Mouse (Mus musculus): ENCODE measurements around the gene Calr. TPM values are rescaled to one million over a fixed set of nuclear protein-coding genes. Genes with fewer than 3 reads are reported as not detected.

Gene Calr
- polyA plus RNA-seq (2015; fragmentation: Nextera tagmentation; extraction: Ambion mirVana) = 471 and 504 TPM in 2 replicates

DNA sequence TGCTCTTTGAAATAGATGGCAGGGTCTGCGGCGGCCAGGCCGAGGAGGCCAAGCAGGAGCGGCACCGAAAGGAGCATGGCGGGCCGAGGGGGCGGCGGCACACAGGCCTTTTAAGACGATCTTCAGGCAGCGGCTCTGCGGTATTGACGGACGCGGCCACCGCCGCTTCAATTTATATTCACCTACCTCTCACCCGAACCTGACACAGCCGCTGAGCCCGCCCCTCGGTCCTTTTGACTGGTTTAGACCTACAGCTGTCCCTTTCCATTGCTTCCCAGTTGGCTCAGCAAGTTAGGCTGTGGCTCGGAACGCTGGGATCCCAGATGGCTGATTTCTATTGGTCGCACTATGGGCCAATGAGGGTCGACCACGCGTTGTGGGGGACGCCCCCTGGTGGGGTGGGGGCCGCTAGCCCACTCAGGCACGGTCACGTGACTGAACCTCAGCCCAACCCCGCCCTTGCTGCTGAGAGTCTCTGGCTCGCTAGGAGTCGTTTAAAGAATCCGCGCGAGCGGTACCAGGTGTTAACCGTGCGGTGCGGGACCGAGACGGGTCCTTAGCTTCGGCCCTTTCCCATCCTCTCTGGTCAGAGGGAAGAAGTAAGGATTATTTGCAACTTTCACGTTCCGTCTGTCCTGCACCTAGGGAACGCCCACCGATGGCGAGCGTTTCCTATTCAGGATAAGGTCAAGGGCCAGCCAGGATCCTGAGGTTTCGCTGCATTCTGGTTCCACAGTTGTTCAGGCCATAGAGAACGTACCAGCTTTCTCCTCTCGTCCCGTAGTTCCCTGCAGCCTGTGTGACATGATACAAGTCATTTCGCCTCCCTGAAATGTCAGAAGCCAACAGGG lies at the start of gene Calr:
Gene Calr, minus strand, starts transcription at position 213 of the 851 bp plus-strand sequence.
- WGBS (ENCODE audit: insufficient replicate concordance) = under 1% methylated on average over 55 of the region's 55 CpGs
- Histone ChIP-seq H3K9me3 (replicated peaks) (no peaks in the 10 kb centered on the region), H3K4me3 (replicated peaks) (peak within 1 kb of the TSS; percentile 93), H3K4me2 (peak within 1 kb of the TSS; percentile 81), H3K4me1 (replicated peaks) (peaks cover 55% of the 10 kb centered on the region), H3K9ac (peak within 1 kb of the TSS; percentile 95), H3K27ac (replicated peaks) (peak within 1 kb of the TSS; percentile 92), H3K36me3 (replicated peaks) (peaks cover 39% of the 10 kb centered on the region), H3K27me3 (no peaks in the 10 kb centered on the region)
- ATAC-seq (ENCODE audit: insufficient read depth) = peak; percentile 99

DNA sequence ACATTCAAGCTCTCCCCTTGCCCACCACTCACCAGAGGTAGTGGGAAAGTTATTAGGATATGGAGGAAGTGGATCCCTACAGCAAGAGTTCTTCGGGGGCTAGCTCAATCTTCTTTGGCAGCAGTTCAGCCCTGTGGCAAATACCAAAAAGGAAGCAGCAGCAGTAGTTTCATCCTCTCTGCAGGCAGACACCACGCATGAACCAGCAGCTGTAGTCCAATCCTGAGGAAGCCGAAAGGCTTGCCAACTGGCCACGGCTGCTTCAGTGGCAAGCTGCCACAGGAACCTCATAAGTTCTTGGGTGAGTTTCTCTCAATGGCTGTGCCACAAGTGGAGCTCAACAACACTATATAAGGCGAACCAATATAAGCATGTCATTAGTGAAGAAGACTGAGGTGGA lies 49.2 kb upstream of the Calr start:
- no peak for ATAC-seq (ENCODE audit: insufficient read depth)
- Histone ChIP-seq H3K27ac (replicated peaks) (no peak overlapping the region), H3K27me3 (no peaks in the 10 kb centered on the region), H3K4me1 (replicated peaks) (peaks cover 74% of the 10 kb centered on the region), H3K9ac (no peak overlapping the region), H3K9me3 (replicated peaks) (no peaks in the 10 kb centered on the region), H3K4me3 (replicated peaks) (no peak overlapping the region), H3K36me3 (replicated peaks) (peaks cover 10% of the 10 kb centered on the region), H3K4me2 (no peak overlapping the region)
- WGBS (ENCODE audit: insufficient replicate concordance) = 81% methylated on average over 5 of the region's 5 CpGs

DNA sequence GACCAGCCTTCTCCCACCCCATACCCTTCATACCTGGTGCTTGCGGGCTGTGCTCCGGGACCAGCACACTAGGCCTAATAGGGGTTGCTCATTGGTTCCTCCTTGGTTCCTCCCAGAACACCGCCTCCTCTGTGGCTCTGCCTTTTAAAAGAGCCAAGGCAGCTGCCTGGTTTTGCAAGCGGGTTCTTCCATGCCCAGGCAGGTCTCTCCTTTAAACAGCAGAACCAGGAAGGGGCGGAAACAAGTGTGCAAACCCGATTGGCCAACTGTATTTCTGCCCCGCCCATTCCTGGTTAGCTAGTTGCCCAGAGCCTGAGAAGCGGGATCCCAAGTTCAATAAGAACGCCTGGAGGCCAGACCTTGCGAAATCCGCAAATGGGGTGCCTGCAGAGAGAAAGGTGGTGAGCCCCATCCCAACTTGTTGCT lies 47.0 kb upstream of the Calr start, which contains the start of gene Gcdh:
Gene Gcdh, minus strand, starts transcription at position 213 of the 426 bp plus-strand sequence.
- H3K36me3 ChIP-seq (replicated peaks) = peaks cover 26% of the 10 kb centered on the region
- H3K4me1 ChIP-seq (replicated peaks) = peaks cover 51% of the 10 kb centered on the region
- H3K27me3 ChIP-seq = no peaks in the 10 kb centered on the region
- H3K9me3 ChIP-seq (replicated peaks) = no peaks in the 10 kb centered on the region
- H3K9ac ChIP-seq = peak within 1 kb of the TSS; percentile 85
- peak within 1 kb of the TSS; percentile 95 for H3K4me2 ChIP-seq
- H3K4me3 ChIP-seq (replicated peaks) = peak within 1 kb of the TSS; percentile 85
- peak within 1 kb of the TSS; percentile 89 for H3K27ac ChIP-seq (replicated peaks)
- under 1% methylated on average over 11 of the region's 11 CpGs for WGBS (ENCODE audit: insufficient replicate concordance)
- ATAC-seq (ENCODE audit: insufficient read depth) = peak; percentile 97

DNA sequence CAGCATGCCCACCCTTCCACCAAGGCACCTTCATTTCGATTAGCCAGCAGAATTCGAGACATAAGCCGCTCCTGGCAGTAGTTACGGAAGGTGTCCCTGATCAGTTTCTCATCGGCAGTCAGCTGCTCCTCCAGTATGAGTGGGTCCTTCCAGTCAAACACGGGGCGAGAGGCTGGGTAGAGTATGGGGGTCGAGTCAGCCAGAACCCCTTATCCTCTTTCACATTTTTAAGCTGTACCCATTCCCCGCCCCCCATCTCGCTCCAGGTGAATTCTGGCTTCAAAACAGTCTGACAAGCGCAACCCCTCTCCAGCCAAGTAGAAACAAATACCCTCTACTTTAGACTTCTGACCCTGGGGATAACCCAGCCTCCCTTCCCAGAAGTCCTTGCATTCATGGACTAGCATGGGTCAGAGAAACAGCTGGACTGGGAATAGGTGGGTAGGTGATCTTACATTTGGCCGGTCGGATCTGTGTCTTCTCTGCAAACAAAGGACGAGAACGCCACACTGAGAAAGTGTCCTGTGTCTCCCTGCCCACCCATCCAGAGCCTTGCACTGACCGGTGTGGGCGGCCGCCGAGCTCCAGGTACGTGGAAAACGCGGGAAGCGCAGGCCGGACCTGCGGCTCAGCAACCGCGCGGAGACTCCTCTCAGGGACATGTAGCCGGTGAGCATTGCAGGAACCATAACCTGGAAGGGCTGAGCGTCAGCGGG lies 46.4 kb upstream of the Calr start:
- H3K9ac ChIP-seq = peak overlapping the region; percentile 85
- peak overlapping the region; percentile 89 for H3K27ac ChIP-seq (replicated peaks)
- no peaks in the 10 kb centered on the region for H3K9me3 ChIP-seq (replicated peaks)
- H3K4me1 ChIP-seq (replicated peaks) = peaks cover 47% of the 10 kb centered on the region
- no peaks in the 10 kb centered on the region for H3K27me3 ChIP-seq
- WGBS (ENCODE audit: insufficient replicate concordance) = 13% methylated on average over 31 of the region's 31 CpGs
- peak overlapping the region; percentile 85 for H3K4me3 ChIP-seq (replicated peaks)
- H3K36me3 ChIP-seq (replicated peaks) = peaks cover 32% of the 10 kb centered on the region
- ATAC-seq (ENCODE audit: insufficient read depth) = peak; percentile 41
- peak overlapping the region; percentile 95 for H3K4me2 ChIP-seq

DNA sequence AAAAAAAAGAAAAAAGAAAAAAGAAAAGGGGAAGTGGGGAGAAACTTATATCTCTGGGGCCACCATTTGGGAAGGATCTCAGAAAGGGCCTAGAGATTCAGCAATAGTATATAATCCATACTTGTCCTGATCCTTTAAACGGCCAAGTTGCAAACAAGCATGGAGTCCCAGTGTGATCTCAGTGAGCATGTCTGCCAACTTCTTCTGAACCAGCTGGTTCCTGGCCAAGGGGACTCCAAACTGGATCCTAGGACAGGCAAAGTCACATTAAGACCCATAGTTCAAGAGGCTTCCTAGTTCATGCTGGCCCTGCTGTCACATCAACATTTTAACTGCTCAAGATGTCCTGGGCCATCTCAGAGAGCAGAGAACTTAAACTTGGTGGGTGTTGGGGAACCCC lies 42.4 kb upstream of the Calr start:
- peaks cover 70% of the 10 kb centered on the region for H3K36me3 ChIP-seq (replicated peaks)
- H3K4me1 ChIP-seq (replicated peaks) = peaks cover 41% of the 10 kb centered on the region
- WGBS (ENCODE audit: insufficient replicate concordance) = 82% methylated on average over 1 of the region's 1 CpGs
- H3K9ac ChIP-seq = no peak overlapping the region
- no peak overlapping the region for H3K4me2 ChIP-seq
- ATAC-seq (ENCODE audit: insufficient read depth) = no peak
- H3K27ac ChIP-seq (replicated peaks) = peak overlapping the region; percentile 35; the same call in 1 of the 2 replicates
- H3K27me3 ChIP-seq = no peaks in the 10 kb centered on the region
- no peaks in the 10 kb centered on the region for H3K9me3 ChIP-seq (replicated peaks)
- no peak overlapping the region for H3K4me3 ChIP-seq (replicated peaks)

DNA sequence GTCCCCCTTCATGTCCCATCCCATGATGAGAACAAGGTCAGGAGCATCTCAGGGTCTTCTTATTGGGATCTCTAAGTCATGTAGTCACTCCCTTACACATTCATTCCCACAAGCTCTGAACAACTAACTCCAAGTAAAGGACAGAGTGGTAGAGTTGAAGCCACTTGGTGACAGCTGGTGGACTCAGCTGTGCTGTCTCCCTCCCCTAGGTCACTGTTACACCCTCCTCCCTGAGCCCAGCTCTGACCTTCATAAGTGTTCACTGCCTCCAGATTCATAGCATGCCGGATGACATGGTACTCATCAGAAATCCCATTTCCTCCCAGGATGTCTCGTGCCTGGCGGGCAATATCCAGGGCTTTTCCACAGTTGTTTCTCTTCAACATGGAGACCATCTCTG lies 41.5 kb upstream of the Calr start:
- Histone ChIP-seq H3K4me2 (no peak overlapping the region), H3K9ac (no peak overlapping the region), H3K4me3 (replicated peaks) (no peak overlapping the region), H3K27me3 (no peaks in the 10 kb centered on the region), H3K36me3 (replicated peaks) (peaks cover 72% of the 10 kb centered on the region), H3K9me3 (replicated peaks) (no peaks in the 10 kb centered on the region), H3K4me1 (replicated peaks) (peaks cover 34% of the 10 kb centered on the region), H3K27ac (replicated peaks) (no peak overlapping the region)
- WGBS (ENCODE audit: insufficient replicate concordance) = 79% methylated on average over 3 of the region's 3 CpGs
- ATAC-seq (ENCODE audit: insufficient read depth) = no peak

DNA sequence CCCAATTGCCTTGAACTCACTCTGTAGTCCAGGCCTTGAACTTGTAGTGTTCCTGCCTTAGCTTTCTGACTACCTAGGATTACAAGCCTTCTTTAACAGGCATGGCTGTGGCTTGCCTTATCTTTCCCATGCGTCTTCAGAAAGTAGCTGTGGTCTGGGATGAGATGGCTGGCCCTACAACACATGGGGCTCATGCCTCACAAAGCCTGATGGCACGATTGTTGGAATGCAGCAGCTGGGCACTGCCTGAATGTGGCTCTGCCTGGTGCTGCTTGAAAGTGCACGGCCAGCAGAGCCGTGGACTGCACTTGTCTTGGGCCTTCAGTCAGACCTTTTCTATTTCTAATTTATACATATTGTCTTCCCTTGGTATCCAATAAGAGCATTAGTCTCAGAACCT lies 38.0 kb upstream of the Calr start:
- H3K36me3 ChIP-seq (replicated peaks) = peaks cover 56% of the 10 kb centered on the region
- WGBS (ENCODE audit: insufficient replicate concordance) = 47% methylated on average over 4 of the region's 4 CpGs
- H3K4me2 ChIP-seq = no peak overlapping the region
- no peaks in the 10 kb centered on the region for H3K27me3 ChIP-seq
- no peaks in the 10 kb centered on the region for H3K9me3 ChIP-seq (replicated peaks)
- peaks cover 14% of the 10 kb centered on the region for H3K4me1 ChIP-seq (replicated peaks)
- H3K4me3 ChIP-seq (replicated peaks) = no peak overlapping the region
- no peak for ATAC-seq (ENCODE audit: insufficient read depth)
- H3K9ac ChIP-seq = no peak overlapping the region
- H3K27ac ChIP-seq (replicated peaks) = no peak overlapping the region; the same call in 1 of the 2 replicates

DNA sequence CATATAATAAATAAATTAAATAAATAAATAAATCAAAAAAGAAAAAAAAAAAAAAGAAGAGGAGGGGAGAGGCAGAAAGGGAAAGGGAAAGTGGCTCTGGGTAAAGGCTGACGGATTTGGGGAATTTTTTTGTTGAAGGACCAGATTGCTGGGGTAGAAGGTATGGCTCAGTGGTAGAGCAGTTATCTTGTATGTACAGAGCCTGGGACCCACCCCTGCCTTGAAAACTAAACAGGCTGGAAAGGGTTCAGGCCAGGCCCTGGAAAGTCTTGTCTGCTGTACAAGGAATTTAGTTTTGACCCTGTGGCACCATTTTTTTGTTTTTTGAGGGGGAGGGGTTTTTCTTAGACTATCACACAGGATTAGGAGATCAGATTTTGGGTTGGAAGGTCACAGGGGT lies 32.2 kb upstream of the Calr start:
- H3K9ac ChIP-seq = no peak overlapping the region
- peaks cover 30% of the 10 kb centered on the region for H3K4me1 ChIP-seq (replicated peaks)
- no peak overlapping the region for H3K4me2 ChIP-seq
- no peaks in the 10 kb centered on the region for H3K9me3 ChIP-seq (replicated peaks)
- ATAC-seq (ENCODE audit: insufficient read depth) = peak; percentile 69
- 55% methylated on average over 1 of the region's 1 CpGs for WGBS (ENCODE audit: insufficient replicate concordance)
- peaks cover 17% of the 10 kb centered on the region; the same call in 1 of the 2 replicates for H3K36me3 ChIP-seq (replicated peaks)
- no peaks in the 10 kb centered on the region for H3K27me3 ChIP-seq
- 0 out of 2 replicates have a peak overlapping the region, but pooled peaks have one; percentile 25 for H3K27ac ChIP-seq (replicated peaks)
- H3K4me3 ChIP-seq (replicated peaks) = no peak overlapping the region

DNA sequence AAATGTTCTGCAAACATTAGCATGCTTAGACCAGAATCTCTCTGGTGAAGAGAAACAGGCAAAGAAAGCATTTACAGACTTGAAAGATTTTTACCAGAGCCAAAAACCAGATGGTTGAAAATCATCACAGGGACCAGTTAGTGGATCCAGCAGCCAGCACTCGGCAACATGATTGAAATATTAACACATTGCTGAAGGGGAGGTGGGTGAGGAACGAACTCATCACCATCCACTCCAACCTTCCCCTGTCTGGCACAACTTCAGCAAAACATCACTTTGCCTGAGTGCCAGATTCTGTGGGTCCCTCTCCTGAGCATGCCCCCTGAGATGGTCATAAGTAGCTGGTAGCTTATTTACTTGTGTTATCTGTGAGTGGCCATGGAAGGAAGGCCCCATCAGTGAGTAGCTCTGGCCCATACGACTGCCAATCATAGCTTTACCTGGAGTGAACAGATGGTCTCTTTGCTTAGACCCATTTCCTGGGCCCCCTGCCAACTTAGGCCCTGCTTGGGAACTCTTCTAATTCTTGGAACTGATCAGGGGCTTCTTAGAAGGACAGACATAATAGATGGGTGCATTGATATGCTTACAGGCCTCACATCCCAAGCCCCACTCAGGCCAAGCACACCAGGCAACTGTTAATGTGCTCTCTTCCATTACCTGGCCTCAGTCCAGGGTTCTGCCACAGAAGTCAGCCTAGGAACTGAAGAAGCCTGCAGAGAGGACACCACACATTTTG lies 30.7 kb upstream of the Calr start:
- no peak overlapping the region for H3K4me2 ChIP-seq
- H3K9ac ChIP-seq = no peak overlapping the region
- WGBS (ENCODE audit: insufficient replicate concordance) = 74% methylated on average over 3 of the region's 3 CpGs
- no peak for ATAC-seq (ENCODE audit: insufficient read depth)
- no peak overlapping the region; the same call in 1 of the 2 replicates for H3K27ac ChIP-seq (replicated peaks)
- no peaks in the 10 kb centered on the region for H3K27me3 ChIP-seq
- H3K4me1 ChIP-seq (replicated peaks) = peaks cover 45% of the 10 kb centered on the region
- no peak overlapping the region for H3K4me3 ChIP-seq (replicated peaks)
- H3K36me3 ChIP-seq (replicated peaks) = peaks cover 17% of the 10 kb centered on the region; the same call in 1 of the 2 replicates
- no peaks in the 10 kb centered on the region for H3K9me3 ChIP-seq (replicated peaks)

DNA sequence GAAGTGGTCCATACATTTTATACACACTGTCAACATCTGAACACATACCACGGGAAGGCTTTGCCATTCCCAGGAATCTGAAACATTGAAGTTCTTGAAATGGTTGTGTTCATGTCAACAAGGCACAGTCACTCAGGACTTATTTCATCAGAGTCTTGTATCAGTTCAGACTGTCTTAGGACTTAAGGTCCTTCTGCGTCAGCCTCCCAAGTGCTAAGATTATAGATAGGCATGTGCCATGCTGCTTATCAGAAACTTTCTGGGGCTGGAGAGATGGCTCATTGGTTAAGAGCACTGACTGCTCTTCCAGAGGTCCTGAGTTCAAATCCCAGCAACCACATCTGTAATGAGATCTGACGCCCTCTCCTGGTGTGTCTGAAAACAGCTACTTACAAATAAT lies 27.6 kb upstream of the Calr start:
- 50% methylated on average over 3 of the region's 3 CpGs for WGBS (ENCODE audit: insufficient replicate concordance)
- peaks cover 18% of the 10 kb centered on the region for H3K36me3 ChIP-seq (replicated peaks)
- H3K4me2 ChIP-seq = no peak overlapping the region
- no peak overlapping the region for H3K4me3 ChIP-seq (replicated peaks)
- peak overlapping the region; percentile 63 for H3K27ac ChIP-seq (replicated peaks)
- peaks cover 59% of the 10 kb centered on the region for H3K4me1 ChIP-seq (replicated peaks)
- H3K9me3 ChIP-seq (replicated peaks) = no peaks in the 10 kb centered on the region
- ATAC-seq (ENCODE audit: insufficient read depth) = no peak
- H3K27me3 ChIP-seq = no peaks in the 10 kb centered on the region
- no peak overlapping the region for H3K9ac ChIP-seq

All from liver, embryonic 15.5 days (tissue).